Mouse (Mus musculus) small intestine, adult 2 months (tissue): Measurements from ENCODE around the gene Cdk12.

ENCODE experiments used
- CTCF ChIP-seq: fragments of 200-500 bp; IDR thresholded peaks from 2 replicates; pipeline ENCODE4 v1.5.1; 2012; ENCODE audit warnings: low read depth, mild to moderate bottlenecking, control low read depth, inconsistent platforms, low read length, moderate library complexity, mixed read lengths; ENCODE audit not compliant: insufficient replicate concordance, insufficient read length; ENCODE audit errors: extremely low read depth
- POLR2A ChIP-seq: fragments of 200-500 bp; IDR thresholded peaks from 2 replicates; pipeline ENCODE4 v1.6.1; 2012; ENCODE audit warnings: low read depth, mild to moderate bottlenecking, control low read depth, inconsistent platforms, low read length, moderate library complexity

DNA sequence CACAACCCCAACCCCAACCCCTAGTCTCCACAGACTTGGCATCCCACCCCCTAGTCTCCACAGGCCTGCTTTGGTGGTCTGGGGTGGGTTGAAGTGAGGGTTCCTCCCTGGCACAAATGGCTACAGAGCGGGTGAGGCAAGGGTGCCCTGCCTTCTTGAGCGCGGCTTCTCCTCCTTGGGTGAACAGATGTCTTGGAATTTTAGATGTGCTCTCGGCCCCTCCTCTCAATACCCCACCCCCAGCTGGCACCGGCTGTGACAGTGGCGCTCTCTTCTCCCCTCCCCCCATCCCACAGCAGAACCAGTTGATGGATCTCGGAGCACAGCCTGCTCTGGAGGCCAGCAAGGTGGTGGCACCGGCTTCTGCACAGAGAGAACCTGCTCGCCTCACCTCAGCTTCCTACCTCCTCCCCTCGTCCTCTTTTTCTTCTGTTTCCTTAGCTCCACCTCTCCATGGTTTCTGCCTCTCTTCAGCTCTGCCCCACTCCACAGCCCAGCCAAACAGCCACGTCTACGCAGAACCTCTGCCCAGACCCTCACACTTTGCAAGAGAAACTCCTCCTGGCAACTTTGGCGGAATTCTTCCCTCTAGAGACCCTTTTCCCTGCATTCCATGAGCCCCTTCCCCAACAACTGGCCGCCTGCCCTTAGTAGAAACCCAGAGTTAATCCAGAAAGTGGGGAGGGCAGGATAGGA is 115.7 kb downstream of the Cdk12 start:
- TF ChIP-seq CTCF = no peak
- TF ChIP-seq POLR2A = no peak
